Mouse (Mus musculus) neural tube, embryonic 13.5 days (tissue): ENCODE data around the gene Pdlim1. TPM values are rescaled to one million over a fixed set of nuclear protein-coding genes. Genes with fewer than 3 reads are reported as not detected.
"Not testable (repeated sequence)": the region's sequence is repeated elsewhere in the genome, so short reads cannot be mapped to it uniquely, and the experiment has no call there.

Source experiments
- ATAC-seq: fragments of 200-750 bp; cut with Nextera tagmentation; 2 replicates; pipeline ENCODE4 v1.8.0; 2017; ENCODE audit warnings: low read depth, mild to moderate bottlenecking, moderate TSS enrichment, moderate library complexity
- H3K27ac ChIP-seq: fragments of 300-500 bp; sonication (generic); replicated peaks from 2 replicates; pipeline ENCODE4 v1.5.1; 2015; ENCODE audit warnings: moderate library complexity, mild to moderate bottlenecking, inconsistent platforms
- H3K27me3 ChIP-seq: fragments of 300-500 bp; sonication (generic); 2 replicates; pipeline ENCODE4 v1.6.1; 2015; ENCODE audit warnings: mild to moderate bottlenecking, inconsistent platforms
- H3K36me3 ChIP-seq: fragments of 300-500 bp; sonication (generic); 2 replicates; pipeline ENCODE4 v1.6.1; 2015; ENCODE audit warnings: mild to moderate bottlenecking, inconsistent platforms
- H3K4me1 ChIP-seq: fragments of 300-500 bp; sonication (generic); replicated peaks from 2 replicates; pipeline ENCODE4 v1.6.1; 2015; ENCODE audit warnings: inconsistent platforms
- H3K4me2 ChIP-seq: fragments of 300-500 bp; sonication (generic); 2 replicates; pipeline ENCODE4 v1.6.1; 2015; ENCODE audit warnings: inconsistent platforms, mild to moderate bottlenecking, moderate library complexity
- H3K4me3 ChIP-seq: fragments of 300-500 bp; sonication (generic); 2 replicates; pipeline ENCODE4 v1.5.1; 2015; ENCODE audit warnings: mild to moderate bottlenecking, inconsistent platforms
- H3K9ac ChIP-seq: fragments of 300-500 bp; sonication (generic); 2 replicates; pipeline ENCODE4 v1.6.1; 2015; ENCODE audit warnings: moderate library complexity, mild to moderate bottlenecking, inconsistent platforms
- H3K9me3 ChIP-seq: fragments of 300-500 bp; sonication (generic); 2 replicates; pipeline ENCODE4 v1.6.1; 2016; ENCODE audit warnings: inconsistent platforms
- WGBS: fragments of 180-500 bp; shearing (Covaris S2); methylation state at CpG from one replicate; pipeline ENCODE4 v1.1.7; 2015; 5-methylcytosine and 5-hydroxymethylcytosine counted together
- polyA plus RNA-seq: library from polyadenylated mRNA; unstranded; fragments of >200 nt; fragmentation: Nextera tagmentation; extraction: Ambion mirVana; gene quantifications from 2 replicates; pipeline ENCODE4 v1.2.1, GENCODE M21; 2015

The Pdlim1 gene
- polyA plus RNA-seq, 1 experiment from 2014 or later: 26.2 TPM

DNA sequence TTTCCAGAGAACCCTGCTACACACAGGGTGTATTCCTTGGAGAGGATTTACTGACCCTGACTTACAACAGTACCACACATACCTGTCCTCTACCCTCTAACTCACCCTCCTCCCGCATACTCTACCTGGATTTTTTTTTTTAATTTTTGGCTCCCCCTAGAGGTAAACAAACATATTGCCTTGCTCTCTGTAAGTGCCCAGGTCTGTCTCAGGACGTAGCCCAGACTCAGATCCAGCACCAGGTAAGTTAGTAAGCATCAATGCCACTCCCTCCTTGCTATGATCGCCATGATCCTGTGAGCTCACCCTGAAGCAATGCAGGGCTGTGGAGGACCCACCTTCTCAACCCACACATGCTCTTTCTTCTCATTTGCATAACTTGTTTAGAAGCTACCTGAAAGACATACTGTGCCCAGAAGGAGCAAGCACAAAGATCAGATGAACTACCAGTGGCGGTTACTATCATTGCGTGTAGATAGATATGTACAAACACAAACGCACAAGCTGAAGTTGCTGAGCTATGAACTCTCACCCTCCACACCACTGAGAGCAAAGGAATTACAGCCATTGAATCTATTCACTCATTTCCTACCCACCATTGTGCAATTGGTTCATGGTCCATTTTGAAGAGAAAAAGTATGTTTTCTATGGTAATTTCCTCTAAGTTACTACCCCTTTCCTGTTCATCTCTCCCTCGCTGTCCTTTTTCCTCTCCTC, 39.7 kb downstream of the Pdlim1 start:
- Histone ChIP-seq H3K27ac (no peak overlapping the region), H3K4me1 (no peaks in the 10 kb centered on the region), H3K4me3 (no peak overlapping the region), H3K9ac (no peak overlapping the region), H3K27me3 (no peaks in the 10 kb centered on the region), H3K9me3 (no peaks in the 10 kb centered on the region), H3K36me3 (no peaks in the 10 kb centered on the region), H3K4me2 (no peak overlapping the region)
- no peak for ATAC-seq
- 68% methylated on average over 7 of the region's 7 CpGs for WGBS

GRCm38 (mm10) chr19:40231074-40231738, 40.4 kb downstream of the Pdlim1 start:
- no peak overlapping the region for H3K4me2 ChIP-seq
- H3K27ac ChIP-seq: no peak overlapping the region
- no peaks in the 10 kb centered on the region for H3K9me3 ChIP-seq
- no peak overlapping the region for H3K4me3 ChIP-seq
- no peaks in the 10 kb centered on the region for H3K4me1 ChIP-seq
- H3K27me3 ChIP-seq: no peaks in the 10 kb centered on the region
- H3K9ac ChIP-seq: no peak overlapping the region
- H3K36me3 ChIP-seq: no peaks in the 10 kb centered on the region
- 89% methylated on average over 13 of the region's 13 CpGs for WGBS
- ATAC-seq: no peak

DNA sequence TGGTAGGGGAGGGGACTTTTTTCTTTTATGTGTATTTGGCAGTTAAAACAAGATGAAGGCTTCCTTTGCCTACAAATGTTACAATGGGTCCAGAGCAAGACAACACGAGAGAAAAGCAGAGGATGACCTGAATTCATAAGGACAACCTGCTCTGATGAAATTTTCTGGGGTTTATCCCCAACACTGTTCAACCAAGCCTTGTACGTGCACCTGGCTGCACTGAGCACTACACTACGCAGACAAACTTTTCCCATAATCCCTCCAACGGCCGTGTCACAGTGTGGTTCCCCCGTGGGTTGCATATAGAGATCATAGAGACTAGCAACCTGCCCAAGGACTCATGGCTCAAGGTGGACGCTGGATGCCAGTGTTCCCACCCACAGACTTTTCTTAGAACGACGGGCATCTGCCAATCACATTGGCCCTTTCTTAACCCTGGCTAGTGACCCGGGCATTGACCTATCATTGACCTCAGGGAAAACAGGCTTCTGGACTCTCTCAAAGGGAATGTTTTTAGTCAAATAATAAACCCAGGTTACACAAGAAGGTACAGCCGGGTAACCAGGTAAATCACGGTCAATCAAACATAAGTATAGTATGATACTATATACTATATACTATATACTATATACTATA, 45.0 kb downstream of the Pdlim1 start:
- 90% methylated on average over 12 of the region's 12 CpGs for WGBS
- no peaks in the 10 kb centered on the region for H3K27me3 ChIP-seq
- no peak overlapping the region for H3K9ac ChIP-seq
- no peak for ATAC-seq
- H3K9me3 ChIP-seq: no peaks in the 10 kb centered on the region
- no peaks in the 10 kb centered on the region for H3K4me1 ChIP-seq
- H3K27ac ChIP-seq: no peak overlapping the region
- H3K36me3 ChIP-seq: no peaks in the 10 kb centered on the region
- no peak overlapping the region for H3K4me3 ChIP-seq
- H3K4me2 ChIP-seq: no peak overlapping the region

DNA sequence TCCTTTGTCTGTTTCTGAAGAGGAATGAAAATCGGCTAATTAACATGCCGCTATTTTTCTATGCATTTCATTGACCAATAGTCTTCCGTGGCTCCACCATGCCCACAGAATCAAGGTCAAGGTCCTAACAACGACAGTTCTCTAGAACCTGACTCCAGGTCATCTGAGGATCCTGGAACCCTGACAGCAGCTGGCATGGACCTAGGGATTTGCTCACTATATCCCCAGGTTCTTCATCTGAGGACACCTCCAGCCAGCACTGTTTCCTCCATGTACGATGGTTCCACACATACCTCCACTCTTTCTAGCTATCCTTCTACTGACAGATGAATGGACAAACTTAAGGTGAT, 45.9 kb downstream of the Pdlim1 start:
- 74% methylated on average over 5 of the region's 5 CpGs for WGBS
- H3K4me3 ChIP-seq: no peak overlapping the region
- ATAC-seq: no peak
- H3K9ac ChIP-seq: no peak overlapping the region
- no peaks in the 10 kb centered on the region for H3K36me3 ChIP-seq
- no peak overlapping the region for H3K27ac ChIP-seq
- H3K9me3 ChIP-seq: no peaks in the 10 kb centered on the region
- H3K4me1 ChIP-seq: no peaks in the 10 kb centered on the region
- H3K4me2 ChIP-seq: no peak overlapping the region
- H3K27me3 ChIP-seq: no peaks in the 10 kb centered on the region

DNA sequence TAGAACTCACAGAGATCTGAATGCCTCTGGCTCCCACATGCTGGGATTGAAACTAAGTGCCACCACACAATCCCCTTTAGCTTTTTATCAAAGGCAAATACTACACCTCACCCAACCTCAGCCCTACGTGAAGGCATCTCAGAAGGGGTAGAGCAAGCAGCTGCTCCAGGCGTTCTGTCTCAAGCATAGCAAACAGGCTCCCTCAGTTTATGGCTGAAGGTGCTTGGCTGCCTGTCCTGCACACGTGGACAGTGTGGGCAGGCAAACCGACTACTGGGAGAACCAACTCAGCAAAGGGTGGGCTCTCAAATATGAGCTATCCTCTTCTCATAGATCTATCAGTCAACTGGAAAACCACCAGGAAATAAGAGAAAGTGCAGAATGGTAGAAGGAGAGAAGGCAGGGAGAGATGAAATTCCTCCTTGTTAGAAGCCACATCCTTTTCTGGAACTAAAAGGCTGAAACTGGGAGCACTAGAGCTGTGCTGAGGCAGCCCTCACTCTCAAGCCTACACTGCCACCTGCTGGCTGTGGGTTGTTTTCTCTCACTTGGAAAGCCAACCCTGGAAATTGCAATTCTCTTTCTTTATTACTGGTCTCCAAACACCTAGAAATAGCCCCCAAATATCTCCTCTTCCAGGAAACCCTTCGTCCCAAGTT, 46.4 kb downstream of the Pdlim1 start:
- 72% methylated on average over 5 of the region's 5 CpGs for WGBS

GRCm38 (mm10) chr19:40222307-40222706, 49.3 kb downstream of the Pdlim1 start:
- not testable (repeated sequence) for ATAC-seq, H3K27ac ChIP-seq, H3K4me1 ChIP-seq, H3K4me2 ChIP-seq, H3K27me3 ChIP-seq, H3K9ac ChIP-seq, H3K9me3 ChIP-seq, H3K4me3 ChIP-seq, H3K36me3 ChIP-seq
- 90% methylated on average over 9 of the region's 9 CpGs for WGBS

More for the DNA sequence above, 46.4 kb downstream of the Pdlim1 start:
- Histone ChIP-seq H3K4me3 (no peak overlapping the region), H3K9ac (no peak overlapping the region), H3K27ac (no peak overlapping the region), H3K4me2 (no peak overlapping the region), H3K4me1 (no peaks in the 10 kb centered on the region), H3K9me3 (no peaks in the 10 kb centered on the region), H3K36me3 (no peaks in the 10 kb centered on the region), H3K27me3 (no peaks in the 10 kb centered on the region)
- peak; percentile 85 for ATAC-seq

GRCm38 (mm10) chr19:40220878-40221277, 50.8 kb downstream of the Pdlim1 start:
- WGBS: 78% methylated on average over 5 of the region's 5 CpGs
- H3K4me2 ChIP-seq: no peak overlapping the region
- no peak overlapping the region for H3K9ac ChIP-seq
- no peak overlapping the region for H3K27ac ChIP-seq
- no peaks in the 10 kb centered on the region for H3K9me3 ChIP-seq
- no peaks in the 10 kb centered on the region for H3K4me1 ChIP-seq
- no peak for ATAC-seq
- no peaks in the 10 kb centered on the region for H3K36me3 ChIP-seq
- H3K27me3 ChIP-seq: no peaks in the 10 kb centered on the region
- no peak overlapping the region for H3K4me3 ChIP-seq

DNA sequence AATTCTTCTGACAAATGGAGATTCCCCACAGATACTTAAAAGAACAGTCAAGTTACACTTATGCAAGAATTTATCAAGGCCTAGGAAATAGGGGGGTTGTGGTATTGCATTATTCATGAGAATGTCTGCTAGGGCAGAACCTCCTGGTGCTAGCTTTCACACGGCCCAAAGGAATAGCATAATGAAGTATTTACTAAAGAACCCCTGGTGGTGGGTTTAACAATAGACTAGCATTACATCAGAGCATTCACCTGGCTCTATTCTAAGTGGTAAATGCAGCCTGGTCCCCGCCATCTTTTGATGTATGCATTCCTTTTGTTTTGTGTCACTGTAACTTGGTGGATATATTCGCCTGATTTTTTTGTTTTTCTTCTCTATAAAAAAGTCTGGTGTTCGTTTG, 68.7 kb downstream of the Pdlim1 start:
- H3K4me2 ChIP-seq, H3K4me1 ChIP-seq, H3K4me3 ChIP-seq, H3K27ac ChIP-seq, H3K9ac ChIP-seq, H3K36me3 ChIP-seq, ATAC-seq, H3K27me3 ChIP-seq: not testable (repeated sequence)
- H3K9me3 ChIP-seq: peaks cover 12% of the 10 kb centered on the region
- 45% methylated on average over 4 of the region's 4 CpGs for WGBS

DNA sequence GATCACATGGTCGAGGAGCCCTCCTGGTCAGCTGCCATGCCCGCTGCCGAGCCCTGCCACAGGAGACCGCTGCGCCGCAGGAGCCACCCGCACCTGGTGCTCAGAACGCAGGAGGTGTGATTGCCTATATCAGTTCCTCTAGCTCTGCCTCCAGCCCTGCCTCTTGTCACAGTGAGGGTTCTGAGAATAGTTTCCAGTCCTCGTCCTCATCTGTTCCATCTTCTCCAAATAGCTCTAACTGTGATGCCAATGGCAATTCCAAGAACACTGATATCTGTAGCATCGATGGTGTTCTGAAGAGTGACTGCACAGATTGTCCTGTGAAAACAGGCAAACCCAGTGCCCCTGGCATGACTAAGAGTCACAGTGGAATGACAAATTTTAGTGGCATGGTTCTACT, 81.0 kb downstream of the Pdlim1 start:
- H3K27ac ChIP-seq: no peak overlapping the region
- ATAC-seq: no peak
- no peaks in the 10 kb centered on the region for H3K4me1 ChIP-seq
- H3K9ac ChIP-seq: no peak overlapping the region
- H3K4me2 ChIP-seq: no peak overlapping the region
- H3K4me3 ChIP-seq: no peak overlapping the region
- no peaks in the 10 kb centered on the region for H3K9me3 ChIP-seq
- no peaks in the 10 kb centered on the region for H3K36me3 ChIP-seq
- 96% methylated on average over 10 of the region's 10 CpGs for WGBS
- H3K27me3 ChIP-seq: no peaks in the 10 kb centered on the region

- Histone ChIP-seq H3K4me3 (no peak within 1 kb of the TSS), H3K9me3 (no peaks in the 10 kb centered on the region), H3K4me2 (no peak within 1 kb of the TSS), H3K4me1 (no peaks in the 10 kb centered on the region), H3K36me3 (no peaks in the 10 kb centered on the region), H3K27me3 (no peaks in the 10 kb centered on the region), H3K27ac (no peak within 1 kb of the TSS), H3K9ac (no peak within 1 kb of the TSS)
- no peak for ATAC-seq
- WGBS: 84% methylated on average over 5 of the region's 5 CpGs
Measured at GRCm38 (mm10) chr19:40187160-40187559, 84.5 kb downstream of the Pdlim1 start, which contains the start of gene Cyp2c70. Gene Cyp2c70 (minus strand): TSS chr19:40187333.

GRCm38 (mm10) chr19:40183600-40183999, 88.0 kb downstream of the Pdlim1 start:
- Histone ChIP-seq H3K9me3 (no peaks in the 10 kb centered on the region), H3K4me1 (no peaks in the 10 kb centered on the region), H3K27me3 (no peaks in the 10 kb centered on the region), H3K4me2 (no peak overlapping the region), H3K36me3 (no peaks in the 10 kb centered on the region), H3K4me3 (no peak overlapping the region), H3K9ac (no peak overlapping the region), H3K27ac (no peak overlapping the region)
- ATAC-seq: no peak
- WGBS: 98% methylated on average over 5 of the region's 5 CpGs

DNA sequence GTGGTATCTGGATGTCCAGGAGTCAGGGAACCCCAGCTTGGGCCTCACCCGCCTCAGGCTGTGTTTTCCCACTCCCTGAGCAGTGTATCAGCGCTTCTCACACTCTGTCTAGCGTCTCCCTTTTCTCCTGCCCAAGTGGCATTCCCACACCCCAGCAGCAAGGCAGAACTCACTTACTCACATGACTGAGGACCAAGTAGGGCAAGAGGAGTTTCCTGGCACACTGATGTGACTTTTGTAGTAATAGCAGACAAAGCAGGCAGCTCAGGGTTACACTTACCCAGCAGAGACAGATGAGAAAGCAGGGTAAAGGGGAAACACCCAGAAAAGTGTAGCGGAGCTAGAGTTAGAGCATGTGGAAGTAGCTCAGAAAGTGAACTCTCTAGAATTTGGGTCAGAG, 93.3 kb downstream of the Pdlim1 start:
- no peak for ATAC-seq
- WGBS: 83% methylated on average over 4 of the region's 4 CpGs

More for the DNA sequence above, 93.3 kb downstream of the Pdlim1 start:
- no peaks in the 10 kb centered on the region for H3K27me3 ChIP-seq
- H3K9ac ChIP-seq: no peak overlapping the region
- H3K9me3 ChIP-seq: no peaks in the 10 kb centered on the region
- no peaks in the 10 kb centered on the region for H3K36me3 ChIP-seq
- no peak overlapping the region for H3K27ac ChIP-seq
- no peaks in the 10 kb centered on the region for H3K4me1 ChIP-seq
- H3K4me3 ChIP-seq: no peak overlapping the region
- no peak overlapping the region for H3K4me2 ChIP-seq
